Mouse (Mus musculus) thymus, adult 2 months (tissue): ENCODE data around the gene Lars2.

Source experiments
- CTCF ChIP-seq: fragments of 200-500 bp; IDR thresholded peaks from 2 replicates; pipeline ENCODE4 v1.5.1; 2012; ENCODE audit warnings: mild to moderate bottlenecking, control low read depth, low read length, moderate library complexity, borderline replicate concordance; ENCODE audit not compliant: control insufficient read depth, poor library complexity, insufficient read depth; ENCODE audit errors: extremely low read depth
- POLR2A ChIP-seq: fragments of 200-500 bp; IDR thresholded peaks from 2 replicates; pipeline ENCODE4 v1.6.1; 2012; ENCODE audit warnings: mild to moderate bottlenecking, low read length, control low read depth, moderate library complexity; ENCODE audit not compliant: control insufficient read depth, poor library complexity, insufficient read depth; ENCODE audit errors: extremely low read depth

- TF ChIP-seq CTCF (no peak), POLR2A (no peak)
Observed at GRCm38 (mm10) chr9:123510926-123511325, 144.2 kb downstream of the Lars2 start.
